Mouse (Mus musculus): ENCODE data around the gene Slitrk1. TPM values are rescaled to one million over a fixed set of nuclear protein-coding genes. Genes with fewer than 3 reads are reported as not detected.

The Slitrk1 gene
- total RNA-seq (2021): 10 to 100 TPM; 82.3 to 92.0 TPM

GRCm38 (mm10) chr14:108913714-108914263, at the start of gene Slitrk1:
Slitrk1 (minus strand) TSS chr14:108914158.
- intact Hi-C loops (cut with DNase I): loop anchor here (5.0 to 10.0 kb wide), 2 partner anchors 109 to 744 kb away; no protein-coding TSS in a partner anchor
- DNase-seq (ENCODE audit: low spot score in 2 of 2): peak; percentile 64 to 68

GRCm38 (mm10) chr14:108935777-108936176, 21.8 kb upstream of the Slitrk1 start:
- no peak for DNase-seq (ENCODE audit: low spot score in 2 of 2)
- intact Hi-C loops (cut with DNase I): no loop called here

- intact Hi-C loops (cut with DNase I): loop anchor here (5.0 to 10.0 kb wide), 2 partner anchors 110 to 743 kb away; no protein-coding TSS in a partner anchor
- DNase-seq (ENCODE audit: low spot score in 2 of 2): no peak
Measured at GRCm38 (mm10) chr14:108914336-108914735, 378 bp upstream of the Slitrk1 start.

DNA sequence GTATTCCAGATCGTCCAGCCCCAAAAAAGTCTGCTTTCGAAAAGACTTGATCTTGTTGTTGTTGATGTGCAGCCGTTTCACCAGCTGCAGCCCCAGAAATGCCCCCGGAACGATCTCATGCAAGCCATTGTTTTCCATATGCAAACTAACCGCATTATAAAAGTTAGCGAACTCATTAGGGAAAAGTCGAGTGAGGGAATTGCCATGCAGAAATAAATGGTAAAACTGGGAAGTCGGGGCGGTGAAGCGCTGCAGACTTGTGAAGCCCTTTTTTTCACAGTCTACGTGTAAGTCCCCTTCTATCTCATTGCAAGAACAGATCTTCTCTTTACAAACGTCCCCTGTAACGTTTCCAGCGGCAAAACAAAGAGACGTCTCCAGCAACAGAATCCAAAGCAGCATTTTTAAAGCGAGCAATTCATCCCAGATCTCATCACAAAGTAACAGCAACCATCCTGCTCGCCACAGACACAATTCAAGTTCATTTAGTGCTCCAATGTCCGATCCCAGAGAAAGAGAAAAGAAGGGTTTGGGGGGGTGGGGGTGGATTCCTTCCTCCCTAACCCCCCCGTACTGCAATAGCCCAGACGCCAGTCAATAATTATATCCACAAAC, 975 bp downstream of the Slitrk1 start:
- intact Hi-C loops (cut with DNase I): loop anchor here (5.0 to 10.0 kb wide), 2 partner anchors 108 to 744 kb away; no protein-coding TSS in a partner anchor
- peak; percentile 40 to 47 for DNase-seq (ENCODE audit: low spot score in 2 of 2)

GRCm38 (mm10) chr14:108912021-108912875, 1.7 kb downstream of the Slitrk1 start:
- peak; percentile 69 to 73 for DNase-seq (ENCODE audit: low spot score in 2 of 2)
- intact Hi-C loops (cut with DNase I): loop anchor here (5.0 to 10.0 kb wide), 2 partner anchors 107 to 745 kb away; no protein-coding TSS in a partner anchor

- peak; percentile 82 to 84 for DNase-seq (ENCODE audit: low spot score in 2 of 2)
- intact Hi-C loops (cut with DNase I): loop anchor here (5.0 to 10.0 kb wide), 2 partner anchors 106 to 746 kb away; no protein-coding TSS in a partner anchor
Measured at GRCm38 (mm10) chr14:108911138-108911841, 2.7 kb downstream of the Slitrk1 start.

DNA sequence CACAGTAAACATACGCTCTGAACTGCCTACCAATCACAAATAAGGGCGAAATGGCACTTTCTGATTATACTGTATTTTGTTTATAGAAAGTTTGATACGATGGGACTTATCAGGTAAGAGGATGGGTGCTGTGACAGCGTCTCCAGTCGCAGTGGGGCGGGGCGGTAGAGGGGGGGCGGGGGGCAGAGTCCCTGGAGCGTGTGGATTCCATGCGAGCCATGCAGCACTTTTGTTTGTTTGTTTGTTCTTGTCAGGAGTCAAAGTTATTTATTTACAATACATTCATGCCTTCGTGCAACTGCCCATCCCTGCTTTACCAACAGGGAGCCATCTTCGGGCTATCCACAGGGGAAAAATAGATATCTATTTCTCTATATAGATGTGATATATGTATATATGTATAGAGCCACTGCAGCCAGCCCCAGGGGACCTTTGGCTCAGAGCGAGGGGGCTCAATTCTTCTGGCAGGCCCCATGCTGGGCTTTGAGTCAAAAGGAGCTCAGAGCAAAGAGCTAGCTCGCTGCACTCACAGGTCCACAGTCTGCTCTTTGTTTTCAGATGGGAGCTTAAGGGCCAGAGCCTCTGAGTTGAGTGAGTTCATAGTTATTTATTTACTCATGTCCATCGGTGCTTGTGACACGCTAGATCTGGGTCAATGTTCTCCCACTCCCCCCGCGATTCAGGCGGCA, 3.4 kb downstream of the Slitrk1 start:
- intact Hi-C loops (cut with DNase I): loop anchor here (5.0 to 10.0 kb wide), 2 partner anchors 106 to 747 kb away; no protein-coding TSS in a partner anchor

GRCm38 (mm10) chr14:108909336-108909953, 4.5 kb downstream of the Slitrk1 start:
- no peak for DNase-seq (ENCODE audit: low spot score in 2 of 2)
- intact Hi-C loops (cut with DNase I): no loop called here

More for the DNA sequence above, 3.4 kb downstream of the Slitrk1 start:
- peak in 1 of 2 experiments; percentile 32 for DNase-seq (ENCODE audit: low spot score in 2 of 2)

DNA sequence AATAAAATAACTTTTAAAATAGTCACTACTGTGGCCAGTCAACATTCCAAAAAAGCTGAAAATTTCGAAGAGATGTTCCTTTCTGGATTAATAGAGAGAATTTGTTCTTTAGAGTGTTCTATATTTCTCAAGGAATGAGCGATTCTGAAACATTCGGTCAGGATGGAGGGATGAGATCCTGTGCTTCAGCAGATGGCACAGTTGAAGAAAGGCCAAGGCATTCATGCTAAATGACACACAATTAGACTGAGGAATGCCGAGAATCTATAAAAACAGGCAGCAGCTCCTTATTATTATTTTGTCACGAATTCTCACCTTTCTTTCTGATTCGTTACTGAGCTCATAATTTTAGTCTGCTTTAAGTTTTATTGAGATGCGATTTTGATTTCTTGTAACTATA, 15.4 kb downstream of the Slitrk1 start:
- no peak for DNase-seq (ENCODE audit: low spot score in 2 of 2)
- intact Hi-C loops (cut with DNase I): no loop called here

GRCm38 (mm10) chr14:108895456-108895855, 18.5 kb downstream of the Slitrk1 start:
- intact Hi-C loops (cut with DNase I): no loop called here
- no peak for DNase-seq (ENCODE audit: low spot score in 2 of 2)

- intact Hi-C loops (cut with DNase I): no loop called here
- DNase-seq (ENCODE audit: low spot score in 2 of 2): no peak
Measured at GRCm38 (mm10) chr14:108867816-108868215, 46.1 kb downstream of the Slitrk1 start.

GRCm38 (mm10) chr14:108864631-108865030, 49.3 kb downstream of the Slitrk1 start:
- intact Hi-C loops (cut with DNase I): no loop called here
- DNase-seq (ENCODE audit: low spot score in 2 of 2): no peak

DNA sequence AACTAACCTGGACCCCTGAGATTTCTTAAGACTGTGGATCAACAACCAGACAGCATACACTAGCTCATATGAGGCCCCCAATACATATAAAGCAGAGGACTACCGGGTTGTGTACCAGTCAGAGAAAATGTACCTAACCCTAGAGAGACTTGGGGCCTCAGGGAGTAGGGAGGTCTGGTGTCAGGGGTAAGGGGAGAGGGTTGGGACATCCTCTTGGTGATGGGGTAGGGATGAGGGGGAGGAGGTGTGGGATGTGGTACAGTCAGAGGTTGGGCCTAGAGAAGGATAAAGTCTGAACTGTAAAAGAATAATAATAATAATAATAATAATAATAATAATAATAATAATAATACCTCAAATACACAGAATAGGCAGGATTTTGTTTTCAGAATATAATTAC, 54.6 kb downstream of the Slitrk1 start:
- no peak for DNase-seq (ENCODE audit: low spot score in 2 of 2)
- intact Hi-C loops (cut with DNase I): no loop called here

Data from left cerebral cortex, postnatal 36 days (tissue).